Mouse (Mus musculus) ES-E14 (cell line): Measurements from ENCODE around the gene Scn11a.

Source experiments
- CHD2 ChIP-seq: IDR thresholded peaks from 2 replicates; pipeline ENCODE4 v1.6.1; 2014; ENCODE audit warnings: mild to moderate bottlenecking, low read depth, low read length, inconsistent platforms
- ZC3H11A ChIP-seq: IDR thresholded peaks from 2 replicates; pipeline ENCODE4 v1.6.1; 2012; ENCODE audit warnings: low read depth, mild to moderate bottlenecking, inconsistent platforms, low read length, borderline replicate concordance

- TF ChIP-seq ZC3H11A, result no peak
- no peak for TF ChIP-seq CHD2
Measured at GRCm38 (mm10) chr9:119776661-119777060, 48.6 kb downstream of the Scn11a start.
